Mouse (Mus musculus) embryonic fibroblast, embryonic 13.5 days (primary cell): Measurements from ENCODE around the gene Trpm8. TPM values are rescaled to one million over a fixed set of nuclear protein-coding genes. Genes with fewer than 3 reads are reported as not detected.

Experiments used
- H3K27ac ChIP-seq: 2 replicates; pipeline ENCODE4 v1.5.1; 2012; ENCODE audit warnings: low read length, control low read depth, inconsistent platforms; ENCODE audit not compliant: insufficient read depth
- H3K4me1 ChIP-seq: 2 replicates; pipeline ENCODE4 v1.6.1; 2011; ENCODE audit warnings: low read length; ENCODE audit not compliant: control insufficient read depth, insufficient read depth
- H3K4me3 ChIP-seq: 2 replicates; pipeline ENCODE4 v1.5.1; 2011; ENCODE audit warnings: mild to moderate bottlenecking, control low read depth, low read length; ENCODE audit not compliant: insufficient read depth
- CTCF ChIP-seq: IDR thresholded peaks from 2 replicates; pipeline ENCODE4 v1.5.1; 2011; ENCODE audit warnings: mild to moderate bottlenecking, control low read depth, low read length, moderate library complexity, borderline replicate concordance; ENCODE audit not compliant: insufficient read depth
- POLR2A ChIP-seq: IDR thresholded peaks from 2 replicates; pipeline ENCODE4 v1.6.1; 2011; ENCODE audit warnings: low read depth, mild to moderate bottlenecking, control low read depth, low read length, moderate library complexity
- polyA plus RNA-seq: library from polyadenylated mRNA; stranded (reverse); fragments of >200 nt; gene quantifications from 2 replicates; pipeline ENCODE4 v1.2.4, GENCODE M21; 2011; ENCODE audit warnings: low read depth; ENCODE audit not compliant: missing spikeins, insufficient read length

Gene Trpm8
- polyA plus RNA-seq, 1 experiment: not detected

- TF ChIP-seq CTCF (peak; percentile 97), POLR2A (no peak)
- Histone ChIP-seq H3K27ac (no peak overlapping the region), H3K4me3 (no peak overlapping the region), H3K4me1 (no peaks in the 10 kb centered on the region)
Observed at GRCm38 (mm10) chr1:88424602-88425252, 147.3 kb downstream of the Trpm8 start.

DNA sequence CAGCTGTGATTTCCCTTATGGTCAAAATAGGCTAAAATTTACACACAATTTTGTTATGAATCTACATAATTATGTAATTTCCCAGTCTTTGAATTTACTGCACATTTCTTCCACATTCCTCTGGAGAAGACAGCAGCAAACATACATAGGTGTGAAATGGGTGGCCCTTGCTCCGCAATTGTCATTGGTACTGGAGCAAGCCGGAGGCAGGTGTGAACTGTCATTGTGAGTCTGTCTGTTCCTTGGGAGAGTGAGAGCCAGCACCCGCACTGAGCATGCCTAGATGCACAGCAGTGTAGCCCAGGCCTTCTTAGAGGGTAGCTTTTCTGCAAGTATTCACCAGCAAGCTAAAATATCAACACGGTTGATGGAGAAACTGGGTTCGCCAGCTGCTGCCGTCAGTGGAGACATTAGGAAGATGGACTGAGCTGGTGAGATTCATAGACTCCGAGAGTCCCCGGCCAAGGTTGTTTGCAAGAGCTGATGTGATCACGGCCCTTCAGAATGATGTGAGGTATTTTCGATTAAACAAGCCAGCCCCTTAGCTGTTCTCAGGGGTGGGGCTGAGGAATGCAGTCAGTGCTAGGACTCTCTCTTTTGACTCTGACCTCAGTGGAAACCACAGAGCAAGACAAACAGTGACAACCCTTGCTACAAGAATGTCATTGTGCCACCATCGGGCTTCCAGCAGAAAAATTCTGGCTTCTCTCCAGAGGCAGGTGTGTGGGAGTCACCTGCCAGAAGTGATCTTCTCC lies 150.7 kb downstream of the Trpm8 start:
- Histone ChIP-seq H3K4me3 (no peak overlapping the region), H3K27ac (no peak overlapping the region), H3K4me1 (no peaks in the 10 kb centered on the region)
- TF ChIP-seq CTCF (no peak), POLR2A (no peak)

DNA sequence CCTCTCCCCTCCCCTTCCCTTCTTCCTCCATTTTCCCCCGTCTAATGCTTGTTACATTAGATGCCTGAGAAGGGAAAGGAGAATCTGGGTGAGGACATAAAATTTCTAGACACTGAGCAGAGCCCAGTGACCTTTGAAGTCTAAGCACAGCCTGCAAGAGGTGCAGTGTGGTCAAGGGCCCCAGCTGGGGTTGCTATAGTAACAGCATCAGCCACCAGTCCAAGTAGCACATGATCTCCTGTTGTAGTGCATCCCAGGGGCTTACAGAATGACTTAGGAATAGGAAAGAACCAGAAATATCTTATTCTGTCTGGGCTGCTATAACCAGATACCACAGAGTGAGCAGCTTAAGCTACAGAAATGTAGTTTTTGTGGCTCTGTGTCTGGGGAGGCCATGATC lies 152.0 kb downstream of the Trpm8 start:
- TF ChIP-seq POLR2A: no peak
- TF ChIP-seq CTCF: no peak
- Histone ChIP-seq H3K4me3 (no peak overlapping the region), H3K27ac (no peak overlapping the region), H3K4me1 (no peaks in the 10 kb centered on the region)

- Histone ChIP-seq H3K4me3 (no peak overlapping the region), H3K4me1 (no peaks in the 10 kb centered on the region), H3K27ac (no peak overlapping the region)
- no peak for TF ChIP-seq CTCF
- no peak for TF ChIP-seq POLR2A
Observed at GRCm38 (mm10) chr1:88431262-88431661, 153.8 kb downstream of the Trpm8 start.

GRCm38 (mm10) chr1:88432601-88433000 lies 155.1 kb downstream of the Trpm8 start:
- TF ChIP-seq CTCF: no peak
- 0 out of 2 replicates have a peak, but pooled peaks cover 5% of the 10 kb centered on the region for H3K4me1 ChIP-seq
- no peak overlapping the region for H3K27ac ChIP-seq
- H3K4me3 ChIP-seq: no peak overlapping the region

GRCm38 (mm10) chr1:88433096-88433883 lies 155.8 kb downstream of the Trpm8 start:
- Histone ChIP-seq H3K4me3 (no peak overlapping the region), H3K27ac (no peak overlapping the region), H3K4me1 (0 out of 2 replicates have a peak, but pooled peaks cover 5% of the 10 kb centered on the region)
- TF ChIP-seq POLR2A: no peak

DNA sequence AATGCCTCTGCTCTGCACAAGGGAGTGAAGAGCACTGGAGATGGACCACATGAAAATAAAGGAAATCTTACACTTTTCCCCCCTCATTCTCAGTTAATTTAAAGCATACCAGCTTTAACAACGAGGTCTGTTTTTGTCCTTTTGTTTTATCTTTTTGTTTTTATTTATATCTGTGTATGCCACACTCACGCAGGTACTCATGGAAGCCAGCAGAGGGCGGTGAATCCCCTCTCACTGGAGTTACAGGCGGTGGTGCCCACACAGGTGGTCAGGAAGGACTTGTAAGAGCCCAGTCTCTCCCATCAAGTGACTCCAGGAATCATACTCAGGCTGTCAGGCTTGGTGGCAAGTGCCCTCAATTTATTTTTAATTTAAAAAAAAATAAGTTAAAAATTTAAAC lies 156.6 kb downstream of the Trpm8 start:
- Histone ChIP-seq H3K27ac (no peak overlapping the region), H3K4me3 (no peak overlapping the region), H3K4me1 (peaks cover 8% of the 10 kb centered on the region)
- peak; percentile 38; the same call in 1 of the 2 replicates for TF ChIP-seq CTCF
- no peak for TF ChIP-seq POLR2A

GRCm38 (mm10) chr1:88437206-88438126 lies 160.0 kb downstream of the Trpm8 start:
- H3K4me3 ChIP-seq: no peak overlapping the region
- peaks cover 8% of the 10 kb centered on the region for H3K4me1 ChIP-seq
- peak overlapping the region; percentile 5; the same call in 1 of the 2 replicates for H3K27ac ChIP-seq
- TF ChIP-seq POLR2A: no peak
- no peak for TF ChIP-seq CTCF

Other genes starting within 250 kb of the Trpm8 start
- gene Ugt1a10, start 222.3 kb upstream of the Trpm8 start, polyA plus RNA-seq: not detected in 2 replicates
- gene Ugt1a9, start 206.9 kb upstream of the Trpm8 start, polyA plus RNA-seq: not detected in 2 replicates
- not detected in 2 replicates for gene Ugt1a8, start 189.8 kb upstream of the Trpm8 start, polyA plus RNA-seq
- 8.0 and 11.2 TPM in 2 replicates for gene Ugt1a7c, start 182.6 kb upstream of the Trpm8 start, polyA plus RNA-seq
- gene Ugt1a6b, start 174.4 kb upstream of the Trpm8 start, polyA plus RNA-seq: 0.58 and 1.8 TPM in 2 replicates
- 16.4 and 20.8 TPM in 2 replicates for gene Ugt1a6a, start 142.9 kb upstream of the Trpm8 start, polyA plus RNA-seq
- 0.39 TPM in 1 of 2 replicates, not detected in the other for gene Ugt1a5, start 111.6 kb upstream of the Trpm8 start, polyA plus RNA-seq
- gene Ugt1a2, start 77.1 kb upstream of the Trpm8 start, polyA plus RNA-seq: not detected in 2 replicates
- 3.0 and 3.9 TPM in 2 replicates for gene Dnajb3, start 71.9 kb upstream of the Trpm8 start, polyA plus RNA-seq
- gene Ugt1a1, start 65.7 kb upstream of the Trpm8 start, polyA plus RNA-seq: not detected in 2 replicates
- not detected in 2 replicates for gene Mroh2a, start 50.7 kb upstream of the Trpm8 start, polyA plus RNA-seq
- 106 and 122 TPM in 2 replicates for gene Hjurp, start within 50 bp of the Trpm8 start, polyA plus RNA-seq
- not detected in 2 replicates for gene Spp2, start 129.3 kb downstream of the Trpm8 start, polyA plus RNA-seq
- 0.33 TPM in 1 of 2 replicates, not detected in the other for gene Glrp1, start 232.4 kb downstream of the Trpm8 start, polyA plus RNA-seq